ENCODE assay signal across 7 mouse cellular contexts in the genomic region with DNA sequence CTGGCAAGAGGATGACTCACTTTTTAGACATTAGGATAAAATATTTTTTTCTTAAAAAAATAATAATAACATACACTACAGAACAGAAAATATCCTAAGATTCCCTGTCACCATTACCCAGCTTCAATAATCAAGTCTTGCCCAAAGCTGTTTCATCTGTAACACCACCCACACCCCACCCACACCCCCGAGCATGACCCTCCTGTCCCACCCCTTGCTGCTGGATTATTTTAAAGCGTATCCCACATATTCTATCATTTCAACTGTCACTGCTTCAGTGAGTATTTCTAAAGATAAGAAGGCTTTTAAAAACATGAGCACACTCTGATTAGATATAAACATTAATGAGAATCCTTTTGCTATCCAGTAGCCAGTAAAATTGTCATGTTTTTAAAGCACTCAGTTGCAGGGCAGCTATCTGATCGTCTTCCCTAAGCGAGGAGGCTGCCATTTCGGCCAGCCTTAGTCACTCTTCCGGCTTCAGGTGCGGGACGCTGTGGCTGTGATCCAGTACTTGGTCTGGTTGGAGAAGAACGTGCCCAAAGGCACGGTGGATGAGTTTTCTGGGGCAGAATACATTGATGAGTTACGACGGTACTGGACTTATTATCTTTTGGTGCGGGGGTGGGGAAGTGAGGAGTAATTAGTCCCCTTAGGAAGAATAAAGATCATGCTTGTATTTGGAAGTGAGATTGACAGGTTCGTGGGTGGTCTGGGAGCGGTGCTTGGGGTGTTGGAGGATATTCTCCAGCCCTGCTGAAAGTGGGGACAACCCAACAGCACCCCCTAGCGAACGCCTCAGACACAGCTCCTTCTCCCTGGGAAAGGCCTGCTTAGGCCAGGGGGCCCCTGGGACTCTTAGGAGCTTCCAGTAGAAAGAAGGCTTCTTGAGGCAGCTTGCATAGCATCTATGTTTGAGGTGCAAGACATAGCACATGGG. TPM values are rescaled to one million over a fixed set of nuclear protein-coding genes. Genes with fewer than 3 reads are reported as not detected.
A peak's percentile ranks its signal among the peaks of the same experiment; 100 is the strongest.
DNase-seq lines count a peak whose midpoint lies in the region; ATAC-seq and TF ChIP-seq lines count a peak whose summit lies in the region.

No protein-coding gene starts in this region.

- no peak overlapping the region for H3K9ac ChIP-seq in hindbrain, embryonic 15.5 days

- no peaks in the 10 kb centered on the region for H3K36me3 ChIP-seq in hindbrain, embryonic 15.5 days
- peaks cover 4% of the 10 kb centered on the region; the same call in 1 of the 2 replicates for H3K36me3 ChIP-seq in small intestine, adult 2 months (ENCODE audit: control insufficient read depth, insufficient read depth, low read length)

- peak overlapping the region; percentile 36 for H3K4me2 ChIP-seq in hindbrain, embryonic 15.5 days

- ATAC-seq in hindbrain, embryonic 15.5 days (ENCODE audit: low FRiP score, low read depth): no peak
- peak; percentile 87 for ATAC-seq in megakaryocyte progenitor cell, adult 5-6 weeks (replicated peaks; ENCODE audit: poor library complexity)

- 39% methylated on average over 17 of the region's 17 CpGs for WGBS in hindbrain, embryonic 15.5 days
- 30% methylated on average over 17 of the region's 17 CpGs for WGBS in small intestine, adult 2 months

- no peaks in the 10 kb centered on the region for H3K27me3 ChIP-seq in hindbrain, embryonic 15.5 days
- no peaks in the 10 kb centered on the region for H3K27me3 ChIP-seq in small intestine, adult 2 months (ENCODE audit: control insufficient read depth, insufficient read depth, low read length)

- intact Hi-C loops in left cerebral cortex, adult 2 months (cut with DNase I): loop anchor here (1.0 to 2.0 kb wide), 2 partner anchors 106 to 132 kb away; no protein-coding TSS in a partner anchor

- peak; percentile 75 for TF ChIP-seq CTCF in left cerebral cortex, adult 2 months (IDR thresholded peaks at IDR 0.05)
- TF ChIP-seq CTCF in small intestine, adult 2 months (IDR thresholded peaks at IDR 0.05; ENCODE audit: extremely low read depth, insufficient read length, insufficient replicate concordance, low read depth, low read length): peak; percentile 65; the same call in 1 of the 2 replicates

- H3K9me3 ChIP-seq in hindbrain, embryonic 15.5 days: no peaks in the 10 kb centered on the region

- no peaks in the 10 kb centered on the region for H3K4me1 ChIP-seq in hindbrain, embryonic 15.5 days (replicated peaks)
- no peaks in the 10 kb centered on the region for H3K4me1 ChIP-seq in small intestine, adult 2 months (ENCODE audit: control insufficient read depth, insufficient read depth, insufficient read length, low read length)

- no peak for TF ChIP-seq POLR2A in small intestine, adult 2 months (IDR thresholded peaks at IDR 0.05; ENCODE audit: low read depth, low read length)

- H3K27ac ChIP-seq in hindbrain, embryonic 15.5 days (replicated peaks): no peak overlapping the region
- H3K27ac ChIP-seq in left cerebral cortex, adult 2 months: no peak overlapping the region
- no peak overlapping the region for H3K27ac ChIP-seq in small intestine, adult 2 months (ENCODE audit: insufficient read depth, low read depth, low read length)

- peak; percentile 41 for DNase-seq in adipocyte (ENCODE audit: low spot score)
- DNase-seq in cerebellum, postnatal 25 days: peak; percentile 80 to 84
- peak; percentile 53 for DNase-seq in gastrocnemius, adult 18-20 months (ENCODE audit: low spot score)
- peak; percentile 30 to 64 for DNase-seq in left cerebral cortex, adult 2 months (ENCODE audit: extremely low spot score in 1 of 2, low spot score in 2 of 2)

- H3K4me3 ChIP-seq in hindbrain, embryonic 15.5 days: no peak overlapping the region
- H3K4me3 ChIP-seq in left cerebral cortex, adult 2 months: peak overlapping the region; percentile 1; the same call in 1 of the 2 replicates
- H3K4me3 ChIP-seq in small intestine, adult 2 months (ENCODE audit: low read depth, low read length): no peak overlapping the region

RNA-seq across cellular contexts. Expression of gene Xpnpep2, which starts 15.9 kb away (rescaled TPM):
- under 1 TPM; 0.31 to 0.82 TPM for total RNA-seq in gastrocnemius, adult 18-20 months (2021)
- 0.58 and 0.92 TPM in 2 replicates for polyA plus RNA-seq in hindbrain, embryonic 15.5 days (2015; fragmentation: Nextera tagmentation; extraction: Ambion mirVana)
- total RNA-seq in left cerebral cortex, adult 2 months (2021): under 1 TPM; 0.18 to 0.79 TPM
- total RNA-seq in megakaryocyte progenitor cell, adult 5-6 weeks (2015): not detected in 2 replicates
- not detected in 2 replicates for total RNA-seq in megakaryocyte progenitor cell, adult 5-6 weeks (2017)
- 8.0 and 170 TPM in 2 replicates for polyA plus RNA-seq in small intestine, adult 2 months (2012; rRNA removed)

RNA-seq across cellular contexts. Expression of gene Sash3, which starts 21.8 kb away (rescaled TPM):
- under 1 TPM; 0.11 to 0.31 TPM for total RNA-seq in gastrocnemius, adult 18-20 months (2021)
- 0.97 and 1.4 TPM in 2 replicates for polyA plus RNA-seq in hindbrain, embryonic 15.5 days (2015; fragmentation: Nextera tagmentation; extraction: Ambion mirVana)
- total RNA-seq in left cerebral cortex, adult 2 months (2021): 1 to 10 TPM; 1.1 to 1.3 TPM
- 46.5 and 54.2 TPM in 2 replicates for total RNA-seq in megakaryocyte progenitor cell, adult 5-6 weeks (2015)
- 77.9 and 86.1 TPM in 2 replicates for total RNA-seq in megakaryocyte progenitor cell, adult 5-6 weeks (2017)
- polyA plus RNA-seq in small intestine, adult 2 months (2012; rRNA removed): 4.2 and 6.6 TPM in 2 replicates

Comparison
In these comparisons a context has a peak if more than half of its experiments do, and no peak if none do; other contexts are left out.
1. RNA of gene Sash3, which starts 21.8 kb away (total RNA-seq): 46.5 to 86.1 TPM in megakaryocyte progenitor cell, adult 5-6 weeks; 1.1 to 1.3 TPM in left cerebral cortex, adult 2 months and 0.11 to 0.31 TPM in gastrocnemius, adult 18-20 months; every median in the first group is over 10 times any median in the second.
2. Peak in every context shown above with its lines, with median percentiles within 50 percentile points of each other: DNase-seq.